29 mouse cellular contexts compared by ENCODE assay signal in the genomic region with DNA sequence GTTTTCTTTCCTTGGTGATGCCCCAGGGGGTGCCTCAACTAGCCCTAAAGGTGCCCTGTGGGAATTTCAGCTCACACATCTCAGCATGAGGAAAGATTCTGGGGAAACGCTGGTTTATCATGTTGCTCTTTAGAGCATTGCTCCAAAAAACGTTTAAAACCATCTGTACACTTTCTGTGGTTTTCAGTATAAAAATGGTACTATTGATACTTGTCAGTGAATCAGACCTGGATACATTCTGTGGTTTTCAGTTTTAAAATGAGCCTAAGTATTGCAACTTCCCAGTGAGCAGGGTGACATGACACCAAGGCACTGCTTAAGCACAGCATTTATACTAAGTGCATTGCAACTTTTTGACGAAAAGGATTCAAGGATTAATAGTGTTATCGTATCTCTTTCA.
DNase-seq lines count a peak whose midpoint lies in the region; TF ChIP-seq lines count a peak whose summit lies in the region.
"Had no signal": no experiment of that assay in that cellular context is flagged by ENCODE, and none has a peak within 500 bp of the region (broad histone marks: within the 10 kb centered on the region; RNA-seq: fewer than 3 reads in every experiment).

No protein-coding gene starts in this region.

- H3K79me2 ChIP-seq in CH12.LX (replicated peaks; ENCODE audit: control insufficient read depth, extremely low read depth, insufficient read depth, poor library complexity, severe bottlenecking) (no peaks in the 10 kb centered on the region), myocyte (ENCODE audit: control insufficient read depth, insufficient read depth) (no peaks in the 10 kb centered on the region)

- dilution Hi-C loops in CH12.LX (cut with MboI; ENCODE audit: extremely low pct_ligation_motif_present, extremely low pct_unique_long_range_greater_than_20kb, low sequenced_read_pairs), result no loop called here

- no peak for TF ChIP-seq CTCF in layer of hippocampus, adult 2 months (conservative IDR thresholded peaks at IDR 0.05)
- no peak for TF ChIP-seq CTCF in CH12.LX (conservative IDR thresholded peaks at IDR 0.05 in 1 of 2, IDR thresholded peaks at IDR 0.05 in 1 of 2; ENCODE audit: low read depth in 2 of 2, low read length in 2 of 2)

- H3K27ac ChIP-seq in layer of hippocampus, adult 2 months, result peak overlapping the region; percentile 76
- peak overlapping the region; percentile 41 for H3K27ac ChIP-seq in CH12.LX (ENCODE audit: insufficient read depth, low read depth)
- H3K27ac ChIP-seq: embryonic facial prominence, embryonic 10.5 days; forebrain, embryonic 13.5 days; heart, embryonic 10.5 days; heart, embryonic 15.5 days; hindbrain, embryonic 14.5 days; liver, embryonic 13.5 days; midbrain, embryonic 10.5 days; midbrain, embryonic 15.5 days had no signal

- H3ac ChIP-seq in myocyte (ENCODE audit: control insufficient read depth, insufficient read length), result no peak overlapping the region

- H3K9me3 ChIP-seq in CH12.LX (replicated peaks; ENCODE audit: low read length), result no peaks in the 10 kb centered on the region
- H3K9me3 ChIP-seq: embryonic facial prominence, embryonic 10.5 days; embryonic facial prominence, embryonic 15.5 days; forebrain, embryonic 13.5 days; heart, embryonic 10.5 days; heart, embryonic 15.5 days; liver, embryonic 13.5 days; midbrain, embryonic 10.5 days; midbrain, embryonic 15.5 days had no signal

- no peaks in the 10 kb centered on the region for H3K36me3 ChIP-seq in CH12.LX (replicated peaks in 1 of 2; ENCODE audit: control insufficient read depth in 1 of 2, insufficient read depth in 1 of 2, low read length in 1 of 2)
- no peaks in the 10 kb centered on the region for H3K36me3 ChIP-seq in myocyte (ENCODE audit: control insufficient read depth, insufficient read depth)
- H3K36me3 ChIP-seq: embryonic facial prominence, embryonic 10.5 days; embryonic facial prominence, embryonic 15.5 days; heart, embryonic 10.5 days; heart, embryonic 15.5 days; liver, embryonic 13.5 days; midbrain, embryonic 10.5 days; midbrain, embryonic 15.5 days had no signal

- no peak for TF ChIP-seq POLR2A in CH12.LX (IDR thresholded peaks at IDR 0.05; ENCODE audit: low read depth, low read length)
- no peak for TF ChIP-seq POLR2A in myocyte (IDR thresholded peaks at IDR 0.05; ENCODE audit: insufficient read length, low read depth)

- H3K27me3 ChIP-seq in CH12.LX (replicated peaks), result no peaks in the 10 kb centered on the region
- no peaks in the 10 kb centered on the region for H3K27me3 ChIP-seq in myocyte (ENCODE audit: control insufficient read depth, insufficient read depth, insufficient read length)
- H3K27me3 ChIP-seq: embryonic facial prominence, embryonic 15.5 days; forebrain, embryonic 13.5 days; heart, embryonic 15.5 days; liver, embryonic 13.5 days; midbrain, embryonic 15.5 days had no signal

- TF ChIP-seq EP300 in CH12.LX (IDR thresholded peaks at IDR 0.05; ENCODE audit: low read length), result peak; percentile 97

- TF ChIP-seq RAD21 in CH12.LX (IDR thresholded peaks at IDR 0.05; ENCODE audit: low read depth, low read length), result no peak; the same call in 1 of the 2 replicates

- in situ Hi-C loops in CH12.LX (cut with MboI; ENCODE audit: low pct_ligation_motif_present, low pct_unique_long_range_greater_than_20kb, low sequenced_read_pairs), result no loop called here

- peaks cover 18 to 66% of the 10 kb centered on the region in 2 experiments for H3K4me1 ChIP-seq in CH12.LX (ENCODE audit: control insufficient read depth in 1 of 2, insufficient read depth in 2 of 2)
- H3K4me1 ChIP-seq: heart, embryonic 10.5 days; heart, embryonic 15.5 days; midbrain, embryonic 15.5 days had no signal

- DNase-seq in layer of hippocampus, adult 2 months (ENCODE audit: low spot score in 2 of 2), result no peak
- no peak for DNase-seq in layer of hippocampus, adult 8-10 months (ENCODE audit: low spot score in 2 of 2)
- peak; percentile 55 for DNase-seq in CH12.LX (ENCODE audit: extremely low read depth)
- no peak for DNase-seq in kidney, postnatal 25 days
- DNase-seq in right cerebral cortex, postnatal 4 days, result no peak
- no peak for DNase-seq in thymus, postnatal 10 days (ENCODE audit: low spot score in 2 of 2)
- DNase-seq: adrenal gland, adult 2 months; adrenal gland, postnatal 36 days; cerebellum, adult 8-10 months; cerebellum, postnatal 25 days; gastrocnemius, postnatal 25 days; heart, adult 11 months; heart, postnatal 36 days; kidney, adult 11 months; kidney, postnatal 14 days; left cerebral cortex, postnatal 4 days; liver, embryonic 13.5 days; lung, embryonic 14.5 days; right cerebral cortex, adult 18-20 months; thymus, postnatal 25 days had no signal

- H3K4me3 ChIP-seq in layer of hippocampus, adult 2 months, result no peak overlapping the region
- H3K4me3 ChIP-seq in CH12.LX (replicated peaks in 1 of 3; ENCODE audit: low read depth in 2 of 3, low read length in 2 of 3, poor library complexity in 1 of 3) (no peak overlapping the region), myocyte (no peak overlapping the region)
- H3K4me3 ChIP-seq: embryonic facial prominence, embryonic 10.5 days; embryonic facial prominence, embryonic 15.5 days; forebrain, embryonic 13.5 days; heart, embryonic 10.5 days; heart, embryonic 15.5 days; liver, embryonic 13.5 days; midbrain, embryonic 10.5 days; midbrain, embryonic 15.5 days had no signal

- H3K4me2 ChIP-seq in CH12.LX (ENCODE audit: insufficient read depth, low read depth, poor library complexity, severe bottlenecking) (peak overlapping the region; percentile 84), myocyte (ENCODE audit: low read depth) (peak overlapping the region; percentile 37)
- H3K4me2 ChIP-seq: embryonic facial prominence, embryonic 15.5 days; forebrain, embryonic 13.5 days; heart, embryonic 15.5 days; hindbrain, embryonic 14.5 days; liver, embryonic 13.5 days; lung, embryonic 14.5 days; midbrain, embryonic 15.5 days had no signal

- peak overlapping the region; percentile 44 for H3K9ac ChIP-seq in CH12.LX (ENCODE audit: insufficient read depth, low read depth)
- H3K9ac ChIP-seq: embryonic facial prominence, embryonic 15.5 days; forebrain, embryonic 13.5 days; heart, embryonic 15.5 days; hindbrain, embryonic 14.5 days; liver, embryonic 13.5 days; lung, embryonic 14.5 days; midbrain, embryonic 15.5 days had no signal

TF ChIP-seq in CH12.LX, 34 proteins besides CTCF, POLR2A, EP300 and RAD21 (continues in another document):
- TF ChIP-seq MXI1 (IDR thresholded peaks at IDR 0.05; ENCODE audit: low read depth, low read length) (no peak), ETS1 (conservative IDR thresholded peaks at IDR 0.05; ENCODE audit: low read depth, low read length) (peak; percentile 73), ZC3H11A (IDR thresholded peaks at IDR 0.05; ENCODE audit: low read depth, low read length) (no peak), HCFC1 (IDR thresholded peaks at IDR 0.05; ENCODE audit: low read depth, low read length) (no peak), JUN (IDR thresholded peaks at IDR 0.05; ENCODE audit: insufficient read depth, low read depth, low read length) (peak; percentile 79), IRF4 (IDR thresholded peaks at IDR 0.05; ENCODE audit: low read depth, low read length) (peak; percentile 96), KAT2A (IDR thresholded peaks at IDR 0.05; ENCODE audit: insufficient replicate concordance, low read length) (no peak), PAX5 (IDR thresholded peaks at IDR 0.05; ENCODE audit: low read length) (no peak), ZKSCAN1 (IDR thresholded peaks at IDR 0.05; ENCODE audit: borderline replicate concordance, low read depth, low read length) (no peak), UBTF (IDR thresholded peaks at IDR 0.05; ENCODE audit: low read depth, low read length) (no peak), ELF1 (IDR thresholded peaks at IDR 0.05; ENCODE audit: low read depth, low read length) (peak; percentile 33; the same call in 1 of the 2 replicates), E2F4 (IDR thresholded peaks at IDR 0.05; ENCODE audit: insufficient replicate concordance, low read depth, low read length) (no peak), MAFK (IDR thresholded peaks at IDR 0.05; ENCODE audit: insufficient replicate concordance, low read length) (peak; percentile 86), SMC3 (IDR thresholded peaks at IDR 0.05; ENCODE audit: low read depth, low read length) (no peak), CHD1 (IDR thresholded peaks at IDR 0.05; ENCODE audit: low read depth, low read length) (no peak), TBP (conservative IDR thresholded peaks at IDR 0.05; ENCODE audit: low read depth, low read length) (no peak; the same call in 1 of the 2 replicates), CHD2 (IDR thresholded peaks at IDR 0.05; ENCODE audit: low read length) (0 out of 2 replicates have a peak, but pooled peaks have one; percentile 39)

TF ChIP-seq in myocyte, 11 proteins besides CTCF, POLR2A, EP300 and RAD21:
- TF ChIP-seq MYOG (IDR thresholded peaks at IDR 0.05; ENCODE audit: control insufficient read depth in 1 of 3, insufficient read depth in 1 of 3, insufficient read length in 2 of 3, low read depth in 2 of 3) (no peak), CEBPB (IDR thresholded peaks at IDR 0.05; ENCODE audit: insufficient read depth, poor library complexity, severe bottlenecking) (no peak), E2F4 (IDR thresholded peaks at IDR 0.05; ENCODE audit: insufficient read depth) (no peak), TCF12 (IDR thresholded peaks at IDR 0.05; ENCODE audit: insufficient read depth, poor library complexity, severe bottlenecking) (no peak), USF1 (IDR thresholded peaks at IDR 0.05; ENCODE audit: low read depth) (no peak), REST (IDR thresholded peaks at IDR 0.05; ENCODE audit: insufficient read depth, insufficient read length) (no peak), SRF (IDR thresholded peaks at IDR 0.05; ENCODE audit: control insufficient read depth, insufficient read length, low read depth) (no peak), POLR2AphosphoS2 (IDR thresholded peaks at IDR 0.05; ENCODE audit: insufficient read length, low read depth) (no peak), MAX (IDR thresholded peaks at IDR 0.05; ENCODE audit: low read depth) (no peak), MYOD1 (IDR thresholded peaks at IDR 0.05; ENCODE audit: control insufficient read depth in 1 of 3, insufficient read length in 2 of 3, low read depth in 2 of 3) (no peak), TCF3 (IDR thresholded peaks at IDR 0.05; ENCODE audit: insufficient read length, low read depth) (no peak)
TF ChIP-seq in myocyte: peak in this region for 0.
